Mouse (Mus musculus): ENCODE results near the gene Smpx.

Gene Smpx

DNA sequence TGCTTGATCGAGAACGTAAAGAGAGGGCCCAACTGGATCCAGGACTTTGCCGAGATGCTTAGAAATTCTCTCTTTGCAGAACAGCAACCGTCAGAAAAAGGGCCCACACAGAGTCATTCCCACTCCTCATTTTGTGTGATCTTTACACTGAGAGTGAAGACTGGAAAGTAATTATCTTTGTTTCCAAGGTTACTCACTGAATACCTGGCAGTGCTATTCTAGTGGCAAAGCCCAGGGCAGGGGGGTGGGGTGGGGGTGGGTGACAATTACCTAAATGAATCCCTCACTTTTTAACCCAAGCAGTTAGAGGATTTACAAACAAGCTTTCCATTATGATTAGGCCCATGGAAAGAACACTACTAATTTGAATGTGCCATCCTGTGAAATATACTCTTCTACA lies 55.8 kb downstream of the Smpx start:
- Histone ChIP-seq H3K4me3 (replicated peaks; ENCODE audit: low read length) (no peak overlapping the region), H3K4me1 (replicated peaks; ENCODE audit: low read depth, low read length) (no peaks in the 10 kb centered on the region), H3K36me3 (ENCODE audit: insufficient read depth, low read length) (no peaks in the 10 kb centered on the region), H3K27me3 (ENCODE audit: insufficient read depth, low read length) (no peaks in the 10 kb centered on the region), H3K9me3 (ENCODE audit: low read length) (no peaks in the 10 kb centered on the region)
- TF ChIP-seq NANOG (IDR thresholded peaks at IDR 0.05; ENCODE audit: borderline replicate concordance, low read length) (no peak), POU5F1 (IDR thresholded peaks at IDR 0.05; ENCODE audit: borderline replicate concordance, low read length) (no peak), CTCF (conservative IDR thresholded peaks at IDR 0.05; ENCODE audit: low read length) (no peak)

DNA sequence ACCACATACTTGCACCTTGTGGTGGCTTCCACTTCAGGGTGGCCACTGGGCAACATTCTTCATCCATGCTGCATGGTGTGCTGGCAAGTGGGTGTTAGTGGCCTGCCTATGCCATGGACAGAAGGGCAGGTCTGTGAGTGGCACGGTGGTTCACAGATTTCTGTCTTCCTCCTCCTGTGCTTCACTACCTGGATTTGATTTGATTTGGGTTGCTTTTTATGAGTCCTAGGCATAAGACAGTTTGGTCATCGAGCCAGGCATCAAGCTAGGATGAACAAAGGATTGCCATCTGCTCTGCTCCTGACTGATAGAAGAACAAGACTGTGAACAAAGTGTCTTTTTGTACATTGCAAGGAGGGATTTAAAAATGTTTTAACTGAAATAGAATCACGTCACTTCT lies 63.8 kb downstream of the Smpx start:
- Histone ChIP-seq H3K4me1 (replicated peaks; ENCODE audit: low read depth, low read length) (no peaks in the 10 kb centered on the region), H3K36me3 (ENCODE audit: insufficient read depth, low read length) (no peaks in the 10 kb centered on the region), H3K27me3 (ENCODE audit: insufficient read depth, low read length) (no peaks in the 10 kb centered on the region), H3K4me3 (replicated peaks; ENCODE audit: low read length) (no peak overlapping the region), H3K9me3 (ENCODE audit: low read length) (no peaks in the 10 kb centered on the region)
- no peak for TF ChIP-seq POU5F1 (IDR thresholded peaks at IDR 0.05; ENCODE audit: borderline replicate concordance, low read length)
- TF ChIP-seq CTCF (conservative IDR thresholded peaks at IDR 0.05; ENCODE audit: low read length): no peak
- TF ChIP-seq NANOG (IDR thresholded peaks at IDR 0.05; ENCODE audit: borderline replicate concordance, low read length): no peak

DNA sequence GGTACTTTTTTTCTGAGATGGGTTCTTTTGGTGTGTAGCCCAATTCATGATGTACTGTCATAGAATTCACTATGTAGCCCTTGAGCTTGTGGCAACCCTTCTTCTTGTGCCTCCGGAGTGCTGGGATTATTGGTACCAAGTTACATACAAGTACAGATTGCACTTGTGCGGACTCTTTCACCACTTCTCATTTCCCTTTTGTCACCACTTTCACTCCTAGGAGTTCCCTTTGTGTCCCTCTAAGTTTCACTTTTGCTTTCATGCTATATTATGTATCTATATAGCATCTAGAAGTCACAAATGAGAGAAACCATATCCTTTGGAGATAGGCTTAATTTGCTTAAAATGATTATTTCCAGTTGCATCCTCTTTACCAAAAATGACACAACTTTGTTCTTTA lies 103.0 kb downstream of the Smpx start:
- H3K27me3 ChIP-seq (ENCODE audit: insufficient read depth, low read length): no peaks in the 10 kb centered on the region
- no peak overlapping the region for H3K4me3 ChIP-seq (replicated peaks; ENCODE audit: low read length)
- H3K4me1 ChIP-seq (replicated peaks; ENCODE audit: low read depth, low read length): no peaks in the 10 kb centered on the region
- no peaks in the 10 kb centered on the region for H3K36me3 ChIP-seq (ENCODE audit: insufficient read depth, low read length)
- TF ChIP-seq NANOG (IDR thresholded peaks at IDR 0.05; ENCODE audit: borderline replicate concordance, low read length) (no peak), POU5F1 (IDR thresholded peaks at IDR 0.05; ENCODE audit: borderline replicate concordance, low read length) (no peak), CTCF (conservative IDR thresholded peaks at IDR 0.05; ENCODE audit: low read length) (no peak)
- peaks cover 5% of the 10 kb centered on the region; the same call in 1 of the 2 replicates for H3K9me3 ChIP-seq (ENCODE audit: low read length)

Data from E14TG2a.4 (cell line).